Mouse (Mus musculus) adrenal gland, postnatal 4 days (tissue): Measurements from ENCODE around the gene Dnah8. TPM values are rescaled to one million over a fixed set of nuclear protein-coding genes. Genes with fewer than 3 reads are reported as not detected.
A peak's percentile ranks its signal among the peaks of the same experiment; 100 is the strongest.

Experiments
- DNase-seq, 2 experiments: peaks; one replicate each; pipeline ENCODE4 v3.0.0; 2021 to 2022; ENCODE audit warnings: low spot score in 2 of 2, mixed read lengths in 2 of 2
- total RNA-seq, 2 experiments: library from RNA; stranded (reverse); gene quantifications; 2 replicates each; pipeline ENCODE4 v1.2.3; 2021

Gene Dnah8
- total RNA-seq, 2 experiments from 2014 or later: 0.62 to 1.3 TPM

- DNase-seq: peak in 1 of 2 experiments; percentile 48
Observed at GRCm38 (mm10) chr17:30658152-30658544, 34.0 kb downstream of the Dnah8 start.

DNA sequence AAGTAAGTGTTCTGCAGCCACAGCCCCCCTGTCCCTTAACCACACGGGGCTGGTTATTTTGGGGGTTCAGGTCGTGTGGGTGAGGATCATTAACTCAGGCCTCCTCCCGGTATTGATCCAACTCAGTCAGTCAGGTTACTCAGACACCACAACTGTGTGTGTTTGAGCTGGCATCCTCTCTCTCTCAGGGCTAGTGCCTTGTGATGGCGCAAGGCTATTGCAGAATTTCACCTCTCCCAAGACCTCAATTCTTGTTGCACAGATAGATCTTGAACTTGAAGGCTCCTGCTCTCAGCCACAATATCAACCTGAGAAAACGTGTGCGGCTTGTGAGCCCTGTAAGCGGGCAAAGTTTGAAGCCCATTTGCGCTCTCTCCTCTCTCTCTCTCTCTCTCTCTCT lies 38.0 kb downstream of the Dnah8 start:
- DNase-seq: no peak

- DNase-seq: no peak
Observed at GRCm38 (mm10) chr17:30663170-30663569, 39.0 kb downstream of the Dnah8 start.

DNA sequence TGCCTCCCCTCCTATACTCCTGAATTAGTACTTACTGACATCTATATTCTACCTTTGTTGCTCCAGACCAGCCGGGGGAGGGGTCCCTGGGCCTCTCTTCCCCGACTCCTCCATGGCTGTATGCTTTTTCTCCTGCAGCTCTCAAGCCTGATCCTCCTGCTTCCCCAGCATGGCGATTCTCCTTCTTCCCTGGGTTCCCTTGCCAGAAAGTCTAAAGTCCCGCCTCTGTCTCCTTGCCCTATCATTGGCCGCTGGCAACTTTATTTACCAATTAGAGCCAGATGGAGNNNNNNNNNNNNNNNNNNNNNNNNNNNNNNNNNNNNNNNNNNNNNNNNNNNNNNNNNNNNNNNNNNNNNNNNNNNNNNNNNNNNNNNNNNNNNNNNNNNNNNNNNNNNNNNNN lies 40.7 kb downstream of the Dnah8 start:
- DNase-seq: no peak

- no peak for DNase-seq
Observed at GRCm38 (mm10) chr17:30672556-30672955, 48.4 kb downstream of the Dnah8 start.

DNA sequence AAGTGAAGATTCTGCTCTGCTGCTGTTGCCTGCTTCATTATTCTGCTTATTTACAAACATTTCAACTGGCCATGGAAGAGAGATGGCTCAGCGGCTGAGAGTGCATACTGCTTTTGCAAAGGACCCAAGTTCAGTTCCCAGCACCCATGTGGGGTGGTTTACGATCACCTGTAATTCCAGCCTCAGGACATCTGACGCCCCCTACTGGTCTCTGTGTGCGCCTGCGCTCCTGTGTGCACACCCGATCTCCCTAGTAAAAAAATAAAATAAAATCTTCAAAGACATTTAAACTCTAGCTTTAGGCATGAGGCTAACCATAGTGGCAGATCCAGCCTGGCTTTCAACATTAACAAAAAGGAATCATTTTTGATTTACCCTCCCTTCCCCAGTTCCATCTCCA lies 48.9 kb downstream of the Dnah8 start:
- no peak for DNase-seq

GRCm38 (mm10) chr17:30675021-30675740 lies 51.0 kb downstream of the Dnah8 start:
- no peak for DNase-seq

- DNase-seq: no peak
Observed at GRCm38 (mm10) chr17:30678523-30678922, 54.4 kb downstream of the Dnah8 start.

GRCm38 (mm10) chr17:30679612-30680011 lies 55.5 kb downstream of the Dnah8 start:
- DNase-seq: no peak

DNA sequence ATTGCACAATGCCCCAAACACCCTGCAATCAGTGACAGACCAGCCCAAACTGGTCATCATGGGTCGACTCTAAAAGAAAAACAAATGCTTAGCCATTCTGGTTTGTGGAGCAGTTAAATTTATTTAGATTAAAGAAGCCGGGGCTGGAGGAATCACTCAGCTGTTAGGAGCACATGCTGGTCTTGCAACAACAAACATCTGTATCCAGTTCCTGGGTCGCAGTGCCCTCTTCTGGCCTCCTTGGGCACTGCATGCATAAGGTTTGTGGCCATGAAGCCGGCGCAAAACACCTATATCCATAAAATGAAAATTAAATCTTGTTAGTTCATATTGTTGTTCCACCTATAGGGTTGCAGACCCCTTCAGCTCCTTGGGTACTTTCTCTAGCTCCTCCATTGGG lies 57.5 kb downstream of the Dnah8 start:
- peak; percentile 18 to 28 for DNase-seq

- no peak for DNase-seq
Observed at GRCm38 (mm10) chr17:30690181-30690580, 66.0 kb downstream of the Dnah8 start.

DNA sequence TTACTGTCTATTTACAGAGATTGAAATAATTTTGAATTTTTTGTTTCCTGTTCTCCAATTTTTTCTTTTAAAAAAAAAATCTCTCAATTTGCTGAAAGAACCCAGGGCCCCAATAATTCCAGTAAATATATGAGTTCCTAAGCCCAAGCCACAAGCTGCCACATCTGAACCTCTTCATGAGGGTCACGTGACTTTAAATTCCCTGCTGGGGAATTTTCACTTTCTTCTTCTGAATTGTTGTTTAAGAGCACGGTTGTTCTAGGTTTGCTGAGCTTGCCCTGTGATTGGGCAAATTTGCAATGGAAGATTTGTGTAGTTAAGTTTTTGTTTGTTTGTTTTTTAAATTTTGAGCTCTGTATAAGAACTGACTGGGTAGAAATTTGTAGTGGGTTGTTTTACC lies 67.3 kb downstream of the Dnah8 start:
- DNase-seq: no peak

- no peak for DNase-seq
Observed at GRCm38 (mm10) chr17:30694281-30694680, 70.1 kb downstream of the Dnah8 start.

- DNase-seq: no peak
Observed at GRCm38 (mm10) chr17:30714732-30715131, 90.6 kb downstream of the Dnah8 start.

DNA sequence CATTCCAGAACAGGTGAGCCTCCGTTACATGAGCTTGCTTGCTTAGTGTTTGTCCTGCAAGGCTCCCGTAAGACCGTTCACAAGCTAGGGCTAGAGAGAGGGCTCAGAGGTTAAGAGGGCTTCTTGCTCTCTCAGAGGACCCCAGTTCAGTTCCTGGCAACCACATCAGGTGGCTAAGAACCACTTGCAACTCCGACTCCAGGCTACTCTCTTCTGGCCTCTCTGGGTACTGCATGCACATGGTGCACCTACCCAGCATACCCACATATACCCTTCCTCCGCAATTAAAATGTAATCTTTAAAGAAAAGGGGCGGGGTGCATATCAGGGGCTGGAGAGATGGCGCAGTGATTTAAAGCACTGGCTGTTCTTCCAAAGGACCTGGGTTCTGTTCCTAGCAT lies 94.0 kb downstream of the Dnah8 start:
- no peak for DNase-seq

DNA sequence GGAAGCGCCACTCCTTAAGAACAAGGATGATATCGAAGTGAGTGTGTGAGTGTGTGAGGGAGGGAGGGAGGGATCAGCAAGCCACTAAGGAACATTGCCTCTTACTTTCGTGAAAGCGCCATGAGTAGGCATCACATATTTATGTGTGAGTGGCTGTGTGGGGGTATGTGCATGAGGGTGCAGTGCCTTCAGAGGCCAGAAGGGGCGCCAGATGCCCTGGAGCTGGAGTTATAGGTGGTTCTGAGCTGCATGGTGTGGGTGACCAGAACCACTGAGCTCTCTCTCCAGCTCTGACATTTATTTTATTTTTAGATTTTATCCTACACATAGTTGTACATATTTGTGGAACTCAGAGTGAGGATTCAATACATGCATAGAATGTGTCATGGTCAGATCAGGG lies 94.9 kb downstream of the Dnah8 start:
- DNase-seq: no peak

DNA sequence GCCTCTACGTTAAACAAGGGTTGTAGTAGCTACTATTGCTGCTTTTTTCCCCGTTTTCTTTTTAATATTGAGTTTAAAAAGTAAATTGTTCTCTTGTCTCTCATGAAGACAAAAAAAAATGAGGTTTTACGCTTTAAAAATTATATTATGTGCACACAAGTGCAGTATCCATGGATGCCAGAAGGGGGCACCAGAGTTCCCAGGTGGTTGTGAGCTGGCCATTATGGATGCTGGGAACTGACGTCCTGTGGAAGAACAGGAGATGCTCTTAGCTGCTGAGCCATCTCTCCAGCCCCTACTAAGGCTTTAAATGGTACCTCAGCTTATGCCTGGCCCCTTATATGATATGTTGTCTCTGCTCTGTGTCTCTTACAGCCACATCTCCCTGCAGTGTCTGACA lies 103.6 kb downstream of the Dnah8 start:
- no peak for DNase-seq

DNA sequence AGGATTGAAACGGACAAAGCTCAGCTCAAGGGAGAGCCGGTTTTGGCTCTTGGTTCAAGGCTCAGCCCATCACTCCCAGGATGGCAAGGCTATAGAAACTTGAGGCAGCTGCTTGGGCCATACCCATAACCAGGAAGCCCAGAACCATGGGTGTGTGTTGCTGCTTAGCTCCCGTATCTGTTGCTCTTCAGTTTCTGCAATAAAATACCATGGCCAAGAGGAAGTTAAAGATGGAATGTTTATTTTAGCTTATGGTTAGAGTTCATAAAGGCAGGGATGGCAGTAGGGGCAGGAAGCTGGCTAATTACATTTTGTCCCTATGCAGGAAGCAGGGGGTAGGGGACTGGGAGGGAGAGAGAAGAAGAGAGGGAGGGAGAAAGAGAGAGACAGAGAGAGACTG lies 108.6 kb downstream of the Dnah8 start:
- DNase-seq: no peak

GRCm38 (mm10) chr17:30734770-30735169 lies 110.6 kb downstream of the Dnah8 start:
- no peak for DNase-seq

- DNase-seq: no peak
Observed at GRCm38 (mm10) chr17:30735454-30735853, 111.3 kb downstream of the Dnah8 start.

- peak; percentile 39 to 41 for DNase-seq
Observed at GRCm38 (mm10) chr17:30737797-30738196, 113.6 kb downstream of the Dnah8 start.

DNA sequence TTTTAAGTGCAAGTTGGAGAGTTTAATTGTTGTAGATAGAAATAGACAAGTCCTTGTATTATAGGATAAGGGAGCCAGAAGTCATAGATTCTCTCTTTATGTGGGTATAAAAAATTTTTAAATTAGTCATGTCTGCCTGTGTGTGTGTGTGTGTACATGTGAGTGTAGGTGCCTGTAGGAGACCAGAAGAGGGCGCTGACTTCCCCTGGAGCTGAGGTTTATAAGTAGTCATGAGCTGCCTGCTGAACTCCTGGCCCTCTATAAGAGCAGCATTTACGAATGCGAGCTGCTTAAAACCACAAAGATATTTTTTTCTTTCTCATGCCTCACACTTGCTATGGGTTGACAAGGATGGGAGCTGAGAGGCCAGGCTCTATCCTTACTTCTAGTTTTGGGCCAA lies 115.6 kb downstream of the Dnah8 start:
- DNase-seq: no peak

- no peak for DNase-seq
Observed at GRCm38 (mm10) chr17:30743947-30744346, 119.8 kb downstream of the Dnah8 start.
